Mouse (Mus musculus) B cell, adult 2 months (primary cell): ENCODE measurements around the gene Gm20696.

Experiments
- DNase-seq, 2 experiments: peaks; one replicate each; pipeline ENCODE4 v3.0.0; 2022

Gene Gm20696

DNA sequence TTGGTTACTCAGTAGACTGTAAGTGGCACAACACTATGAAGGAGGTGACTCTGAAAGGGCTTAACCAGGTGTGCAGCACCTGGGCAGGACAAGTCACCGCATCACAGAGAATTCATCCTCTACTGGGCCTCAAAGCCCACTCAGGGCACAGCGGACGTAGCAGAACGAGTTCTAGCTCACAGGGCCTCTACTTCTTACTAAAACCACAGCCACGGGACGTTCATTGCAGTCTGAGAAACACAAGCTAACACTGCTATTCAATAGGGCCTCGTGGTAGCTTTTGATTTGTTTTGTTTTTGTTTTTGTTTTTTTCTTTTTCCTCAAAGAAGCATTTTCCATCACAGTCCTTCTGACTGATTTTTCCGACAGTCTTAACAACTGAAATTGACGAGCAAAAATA is 233.6 kb downstream of the Gm20696 start:
- no peak for DNase-seq

DNA sequence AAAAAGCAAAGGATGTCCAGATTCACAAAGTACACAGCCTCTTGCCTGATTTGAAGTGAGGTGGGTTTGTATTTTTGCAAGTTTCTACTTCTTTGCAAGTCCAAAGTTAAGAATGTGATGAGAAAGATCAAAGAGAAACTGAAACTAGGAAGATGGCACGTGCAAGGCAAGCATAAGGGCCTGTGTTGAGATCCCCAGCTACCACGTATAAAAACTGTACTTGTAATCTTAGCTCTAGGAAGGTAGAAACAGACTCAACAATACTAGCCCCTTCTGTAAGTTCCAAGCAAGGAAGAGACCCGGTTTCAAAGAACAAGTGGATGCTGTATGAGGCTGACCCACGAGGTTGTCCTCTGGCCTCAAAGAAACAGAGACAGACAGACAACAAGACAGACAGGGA is 234.7 kb downstream of the Gm20696 start:
- DNase-seq, result peak in 1 of 2 experiments; percentile 24

DNA sequence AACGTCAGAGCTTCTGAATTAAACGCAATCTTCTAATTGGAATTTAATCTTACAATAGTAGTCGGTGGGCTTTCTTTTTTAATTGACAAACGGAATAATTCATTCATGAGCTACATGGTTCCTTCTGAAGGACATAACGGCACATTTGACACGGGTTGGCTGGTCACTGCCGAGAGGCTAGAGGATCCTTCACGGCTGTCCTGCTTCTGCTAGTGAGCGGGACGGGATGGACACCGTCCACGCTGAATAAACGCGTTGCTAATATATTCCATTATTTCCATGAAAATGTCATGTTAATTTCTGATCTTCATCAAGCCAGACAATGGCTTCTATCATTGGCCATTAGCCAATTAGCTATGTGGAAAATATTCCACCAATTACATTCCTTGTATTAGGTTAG is 236.0 kb downstream of the Gm20696 start:
- DNase-seq, result no peak

DNA sequence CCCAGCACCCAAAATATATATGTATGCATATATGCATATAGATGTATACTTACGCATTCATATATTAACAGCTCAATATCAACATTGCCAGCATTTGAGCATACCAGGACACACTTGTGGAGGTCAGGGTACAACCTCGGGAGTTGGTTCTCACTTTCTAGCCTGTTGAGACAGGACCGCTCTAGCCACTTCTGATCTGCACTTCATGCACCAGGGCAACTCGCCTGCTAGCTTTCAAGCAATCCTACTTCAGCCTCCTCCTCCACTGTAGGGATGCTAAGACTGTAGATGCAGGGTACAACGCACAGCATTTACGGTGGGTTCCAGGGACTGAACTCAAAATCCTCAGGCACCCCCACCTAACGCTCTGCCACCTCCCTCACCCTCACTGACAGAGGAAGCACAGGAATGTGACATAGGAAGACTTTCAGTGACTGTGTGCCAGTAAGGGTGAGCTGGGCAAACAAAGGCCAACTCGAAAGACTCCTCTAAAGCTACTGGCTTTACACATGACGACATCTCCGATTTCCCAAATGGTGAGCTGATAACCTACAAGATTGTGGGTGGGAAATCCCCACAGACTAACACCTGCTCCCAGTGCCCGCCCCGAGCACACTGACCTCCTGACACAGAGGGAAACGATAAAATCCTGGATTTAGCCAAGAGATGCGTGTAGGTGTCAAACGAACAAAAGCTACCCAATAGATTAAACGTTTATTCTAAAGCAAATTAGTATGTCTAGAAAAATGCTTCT is 237.0 kb downstream of the Gm20696 start:
- DNase-seq, result no peak

DNA sequence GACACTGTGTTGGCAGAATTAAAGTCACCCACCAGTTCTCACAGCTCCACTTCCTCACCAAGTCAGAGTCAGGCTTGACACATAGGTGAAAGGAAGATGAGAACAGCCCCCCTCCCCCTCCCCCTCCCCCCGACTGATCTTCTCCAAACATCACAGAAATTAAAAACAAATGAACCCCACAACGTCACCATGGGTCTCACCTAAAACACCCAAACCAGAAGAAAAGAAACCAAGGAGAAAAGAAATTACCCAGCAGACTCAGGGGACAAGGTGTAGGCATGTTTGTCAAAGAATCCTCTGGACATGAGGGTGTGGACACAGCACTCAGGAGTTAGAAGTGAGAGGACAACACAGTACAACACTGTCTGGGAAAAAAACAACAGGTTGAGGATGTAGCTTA is 237.6 kb downstream of the Gm20696 start:
- no peak for DNase-seq

DNA sequence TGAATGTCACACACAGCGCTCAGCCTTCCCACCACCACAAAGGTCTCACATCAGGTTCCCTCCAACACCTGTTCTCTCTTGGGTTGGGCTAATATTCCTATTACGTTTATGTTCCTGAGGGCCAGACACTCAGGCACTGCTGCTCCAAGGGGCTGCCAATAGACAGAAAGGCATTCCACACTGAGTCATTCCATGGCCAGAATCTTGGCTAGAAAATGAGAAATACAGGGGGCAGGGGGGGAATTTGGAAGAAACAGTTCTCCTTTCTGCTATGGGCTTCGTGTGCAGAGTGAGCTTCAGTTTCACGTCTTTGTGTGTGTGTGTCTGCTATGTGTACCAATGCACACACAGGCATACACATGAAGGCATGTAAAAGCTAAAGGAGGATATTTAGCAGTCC is 239.3 kb downstream of the Gm20696 start:
- DNase-seq, result no peak

DNA sequence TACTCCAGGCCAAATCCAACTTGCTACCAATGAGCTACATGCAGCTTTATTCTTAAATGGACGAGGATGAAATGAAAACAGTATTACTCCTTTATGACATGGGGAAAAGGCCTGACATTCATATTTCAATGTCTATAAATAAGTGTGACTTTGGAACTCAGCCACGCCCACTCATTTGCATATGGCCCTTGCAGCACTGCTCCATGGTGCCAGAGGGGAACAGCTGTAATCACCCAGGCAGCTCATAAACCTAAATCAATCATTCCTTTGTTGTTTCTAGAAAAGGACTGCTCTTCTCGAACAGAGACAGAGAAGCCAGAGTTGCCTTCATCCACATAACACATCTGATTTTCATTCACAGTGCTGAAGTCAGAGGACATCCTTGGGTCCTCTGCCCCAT is 241.6 kb downstream of the Gm20696 start:
- no peak for DNase-seq

DNA sequence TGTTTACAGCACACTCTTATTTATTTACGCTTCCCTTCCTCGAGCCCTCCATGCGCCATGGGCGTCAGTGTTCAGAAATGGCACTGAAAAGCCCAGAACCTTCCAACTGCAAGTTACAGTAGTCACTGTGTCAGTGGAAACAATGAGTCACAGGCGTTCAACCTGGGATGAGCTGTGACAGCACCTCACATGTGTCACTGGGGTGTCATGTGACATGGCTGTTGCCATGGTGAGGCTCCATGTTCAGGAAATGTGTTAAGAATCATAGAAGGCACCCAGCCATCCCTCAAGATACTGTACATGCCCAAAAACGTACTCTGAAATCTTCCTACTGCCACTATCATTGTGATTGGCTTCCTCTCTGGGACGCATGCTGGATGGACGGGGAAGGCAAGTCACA is 245.9 kb downstream of the Gm20696 start:
- DNase-seq, result peak; percentile 48 to 53

DNA sequence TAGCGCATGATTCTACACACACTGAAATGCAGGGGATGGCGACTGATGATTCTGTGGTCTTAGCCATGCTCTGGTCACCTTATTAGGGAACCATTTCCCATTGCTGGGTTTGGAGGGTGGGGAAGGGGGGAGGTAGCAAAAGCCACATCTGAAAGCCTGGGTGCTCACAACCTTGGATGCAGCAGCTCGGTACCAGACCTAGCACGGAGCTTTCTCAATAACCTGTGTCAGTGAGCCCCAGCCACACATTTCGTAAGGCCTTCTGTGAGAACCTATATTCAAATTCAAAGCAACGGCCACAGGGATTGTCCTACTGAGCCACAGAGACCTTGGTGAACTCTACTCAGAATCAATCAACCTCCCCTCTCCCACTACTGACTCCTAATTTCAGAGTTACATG is 254.0 kb downstream of the Gm20696 start:
- no peak for DNase-seq

DNA sequence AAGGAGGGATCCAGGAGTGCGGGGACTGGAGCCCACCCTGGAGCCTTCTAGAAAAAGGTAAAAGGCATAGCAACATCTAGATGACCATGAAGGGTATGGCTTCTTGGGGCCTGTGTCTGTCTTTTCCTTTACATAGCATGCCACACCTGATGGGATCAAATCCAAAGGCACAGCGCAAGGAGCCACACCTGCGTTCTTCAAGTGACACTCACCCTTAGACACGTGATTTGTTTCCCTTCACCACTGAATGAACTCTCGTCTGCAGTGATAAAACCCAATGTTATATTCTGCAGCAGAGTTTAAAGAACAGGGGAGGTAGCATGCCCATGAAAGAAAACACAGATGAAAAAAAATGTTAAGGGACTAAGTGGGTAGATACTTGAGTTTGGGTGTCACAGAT is 257.0 kb downstream of the Gm20696 start:
- DNase-seq, result no peak

DNA sequence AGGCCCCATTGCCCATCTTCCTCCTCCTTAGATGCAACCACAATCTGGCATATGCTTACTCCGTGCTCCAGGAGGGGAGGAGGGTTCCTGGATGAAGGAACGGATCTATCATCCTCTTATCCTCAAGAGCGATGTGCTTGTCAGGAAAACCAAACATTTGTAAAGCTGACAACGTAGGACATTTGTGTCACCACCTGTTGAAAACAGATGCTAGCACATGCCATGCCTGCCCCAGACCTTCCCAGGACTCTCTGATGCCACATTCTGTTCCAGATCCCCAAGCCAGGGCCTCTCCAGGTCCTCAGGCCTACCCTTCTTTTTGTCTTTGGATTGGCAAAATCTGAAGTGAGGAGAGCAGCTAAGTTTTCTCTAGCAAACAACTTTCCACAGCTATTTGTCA is 257.7 kb downstream of the Gm20696 start:
- no peak for DNase-seq

DNA sequence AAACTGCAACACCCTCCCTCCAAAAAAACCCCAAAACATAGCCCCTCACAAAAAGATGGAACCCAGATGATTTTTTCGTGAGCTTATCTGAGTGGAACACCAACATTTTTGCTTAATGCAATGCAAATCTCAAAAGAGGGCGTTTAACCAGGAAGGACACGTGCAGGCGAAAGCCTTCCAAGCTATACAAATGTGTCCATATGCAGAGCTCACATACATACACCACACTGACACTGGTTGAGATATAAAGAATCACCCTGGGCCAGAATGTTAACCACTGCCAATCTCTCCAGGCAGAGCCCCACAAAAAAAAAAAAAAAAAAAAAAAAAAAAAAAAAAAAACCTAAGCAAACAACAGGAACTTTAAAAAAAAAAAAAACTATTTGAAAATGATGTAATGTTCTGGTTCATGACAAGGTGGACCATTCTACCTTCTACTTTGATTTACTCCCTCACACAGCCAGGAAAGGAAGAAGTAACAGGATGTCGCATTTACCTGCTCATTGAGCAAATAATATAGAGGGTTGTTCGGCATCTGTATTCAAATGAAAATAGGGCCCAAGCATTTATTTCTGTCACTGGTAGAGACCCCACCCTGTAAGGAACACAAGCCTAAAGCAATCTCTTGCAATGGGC is 262.7 kb downstream of the Gm20696 start:
- peak; percentile 34 for DNase-seq

DNA sequence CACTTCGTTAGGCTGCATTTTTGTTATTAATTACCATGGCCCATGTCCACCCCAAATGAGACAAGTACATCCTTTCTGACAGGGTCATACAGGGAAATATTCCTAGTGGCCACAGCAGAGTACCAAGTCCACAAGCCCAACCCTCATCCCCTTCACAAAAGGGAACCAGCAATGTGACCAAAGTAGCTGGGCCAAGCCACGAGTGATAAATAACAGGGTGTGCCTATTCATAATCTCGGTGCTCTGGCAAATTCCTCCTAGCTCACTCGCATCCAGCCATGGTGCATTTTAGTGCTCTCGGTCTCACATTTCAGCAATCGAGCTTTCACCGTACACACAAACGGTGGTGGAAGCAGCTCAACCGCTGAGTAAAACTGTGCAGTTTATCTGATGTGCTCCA is 263.7 kb downstream of the Gm20696 start:
- no peak for DNase-seq

DNA sequence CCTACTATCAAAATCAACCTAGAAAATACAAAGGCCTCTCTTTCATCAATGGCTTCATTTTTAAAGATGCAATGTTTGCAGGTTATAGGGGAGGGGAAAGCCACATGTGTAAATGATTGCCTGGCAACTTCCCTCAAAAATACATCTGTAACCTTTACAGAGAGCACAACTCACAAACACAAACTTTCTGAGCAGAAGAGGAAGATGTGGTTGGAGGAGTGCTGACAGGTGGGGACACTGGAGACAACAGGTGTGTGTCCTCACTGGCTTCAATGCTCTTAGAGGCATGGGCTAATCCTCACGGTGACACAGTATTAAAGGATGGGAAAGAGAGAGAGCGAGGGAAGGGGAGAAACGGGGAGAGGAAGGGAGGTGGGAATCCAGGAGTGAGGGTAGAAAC is 264.2 kb downstream of the Gm20696 start:
- DNase-seq, result peak; percentile 23 to 27

DNA sequence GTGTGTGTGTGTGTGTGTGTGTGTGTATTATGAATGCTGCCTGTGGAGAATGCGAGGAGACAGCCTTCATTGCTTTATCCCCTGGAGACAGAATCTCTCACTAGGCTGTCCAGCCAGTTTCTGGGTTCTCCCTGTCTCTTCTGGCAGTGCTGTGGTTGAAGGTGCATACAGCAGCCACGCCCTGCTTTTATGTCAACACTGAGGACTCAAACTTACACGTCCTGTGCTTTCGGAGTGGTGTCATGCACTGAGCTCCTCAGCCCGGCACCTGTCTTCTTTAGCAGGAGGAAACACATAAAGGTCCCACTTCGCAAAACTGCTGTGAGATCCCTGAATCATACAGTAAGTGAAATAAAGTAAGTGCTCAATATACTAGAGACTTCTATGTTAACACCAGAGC is 264.8 kb downstream of the Gm20696 start:
- peak; percentile 25 to 40 for DNase-seq

DNA sequence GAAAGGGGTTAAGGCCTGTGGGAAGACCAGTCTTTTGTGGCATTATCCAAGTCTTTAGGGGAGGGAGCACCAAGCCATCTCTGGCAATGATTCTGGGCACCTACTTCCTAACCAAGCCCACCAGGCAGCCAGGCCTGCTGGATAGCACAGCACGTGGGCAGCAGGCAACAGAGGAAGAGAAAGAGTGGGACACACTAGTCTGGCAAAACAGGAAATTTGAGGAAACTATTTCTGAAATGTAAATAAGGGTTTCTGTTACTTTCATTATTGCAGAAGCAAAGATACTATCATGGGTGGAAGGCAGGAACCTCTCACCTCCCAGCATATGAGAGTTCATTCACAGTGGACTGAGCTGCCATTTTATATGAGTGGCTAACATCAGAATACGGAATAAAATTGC is 265.4 kb downstream of the Gm20696 start:
- no peak for DNase-seq

DNA sequence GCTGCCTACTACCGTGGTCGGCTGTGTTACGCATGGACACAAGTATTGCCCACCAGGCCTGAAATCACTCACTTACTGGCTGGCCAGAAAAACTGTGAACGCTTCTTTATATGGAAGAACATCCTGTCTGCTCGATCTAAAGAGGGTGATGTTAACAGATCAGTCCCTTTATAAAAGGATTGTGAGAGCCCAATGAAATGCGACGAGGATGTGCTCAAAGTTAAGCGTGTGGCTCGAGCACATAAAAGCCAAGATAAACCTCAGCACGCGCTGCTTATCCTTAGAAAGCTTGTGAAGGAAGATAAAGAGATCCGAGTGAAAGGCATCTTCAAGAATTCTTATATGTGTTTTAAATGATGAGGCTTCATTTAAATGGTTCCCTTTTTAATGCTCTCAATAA is 270.9 kb downstream of the Gm20696 start:
- no peak for DNase-seq

DNA sequence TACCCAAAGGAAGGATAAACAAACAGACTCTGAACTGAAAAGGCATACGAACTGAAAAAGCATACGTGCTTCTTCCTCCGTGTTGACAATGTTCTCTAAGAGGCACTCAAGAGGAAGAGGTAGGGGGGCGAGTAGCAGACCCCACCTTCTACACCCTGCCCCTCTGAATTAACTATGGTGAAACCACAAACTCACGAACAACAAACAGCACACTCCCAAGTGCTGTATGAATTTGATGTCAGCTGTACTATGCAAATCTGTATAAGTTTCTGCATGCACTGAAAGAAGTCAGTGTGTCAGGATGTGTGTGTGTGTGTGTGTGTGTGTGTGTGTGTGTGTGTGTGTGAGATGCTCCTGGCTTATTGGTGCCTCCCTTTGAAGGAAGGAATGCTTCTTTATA is 271.8 kb downstream of the Gm20696 start:
- DNase-seq, result peak; percentile 26 to 37

DNA sequence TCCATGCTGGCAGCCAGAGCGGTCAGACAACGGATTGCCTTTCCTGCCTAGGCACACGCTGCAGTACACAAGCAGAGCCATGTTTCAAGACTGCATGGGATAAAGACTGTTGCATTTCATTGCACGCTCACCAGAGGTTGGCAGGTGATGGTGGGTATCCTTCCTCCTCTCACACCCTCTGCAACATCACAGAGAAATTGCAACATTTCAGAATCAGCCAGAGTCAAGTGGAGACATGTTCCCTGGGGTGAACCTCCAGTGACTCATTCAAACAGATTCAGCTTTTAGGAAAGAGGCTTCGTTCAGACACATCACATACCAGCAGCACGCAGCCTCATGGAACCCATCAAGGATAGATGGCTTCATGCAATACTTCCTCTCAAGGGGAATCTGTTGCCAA is 274.1 kb downstream of the Gm20696 start:
- DNase-seq, result no peak

DNA sequence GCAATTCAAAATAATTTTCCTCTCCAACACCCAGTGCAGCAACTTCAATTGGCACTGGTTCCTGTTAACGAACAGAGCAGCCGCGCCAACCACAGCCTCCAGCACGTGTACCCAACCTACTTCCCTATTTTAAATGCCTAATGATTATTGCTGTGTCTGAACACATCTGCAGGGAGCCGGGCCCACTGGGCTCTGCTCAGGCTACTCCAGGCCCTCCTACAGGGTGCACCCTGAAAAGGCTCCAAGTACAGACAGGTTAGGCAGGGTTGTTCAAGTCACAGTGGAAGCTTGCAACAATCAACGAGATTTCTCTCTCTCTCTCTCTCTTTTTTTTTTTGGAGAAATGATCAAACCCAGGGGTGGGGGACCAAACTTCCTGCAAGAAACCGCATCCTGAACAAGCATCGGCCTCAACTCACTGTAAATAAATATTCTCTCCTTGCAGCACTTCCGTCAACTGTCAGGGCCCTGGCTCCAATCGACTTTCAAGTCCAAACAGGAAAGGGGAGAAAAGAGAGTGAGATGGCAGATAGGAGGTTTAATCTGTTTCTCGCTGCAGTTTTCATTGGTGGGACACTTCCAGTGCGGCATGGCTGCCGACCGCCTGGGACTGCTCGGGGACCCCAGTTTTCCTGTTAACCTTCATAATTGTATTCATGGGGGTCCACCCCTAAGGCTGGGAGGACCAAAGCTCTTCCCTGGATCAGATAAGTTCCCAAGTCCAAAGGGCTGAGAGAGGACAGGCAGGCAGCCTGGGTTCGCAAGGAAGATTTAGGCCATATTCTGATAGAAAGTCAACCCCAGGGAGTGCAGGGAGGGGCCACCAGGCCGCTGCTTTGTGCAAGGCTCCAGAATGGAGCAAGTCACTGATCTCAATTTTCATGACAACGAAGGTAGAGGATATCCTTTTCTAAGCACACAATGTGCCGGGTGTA is 277.6 kb downstream of the Gm20696 start:
- DNase-seq, result peak; percentile 82 to 86

DNA sequence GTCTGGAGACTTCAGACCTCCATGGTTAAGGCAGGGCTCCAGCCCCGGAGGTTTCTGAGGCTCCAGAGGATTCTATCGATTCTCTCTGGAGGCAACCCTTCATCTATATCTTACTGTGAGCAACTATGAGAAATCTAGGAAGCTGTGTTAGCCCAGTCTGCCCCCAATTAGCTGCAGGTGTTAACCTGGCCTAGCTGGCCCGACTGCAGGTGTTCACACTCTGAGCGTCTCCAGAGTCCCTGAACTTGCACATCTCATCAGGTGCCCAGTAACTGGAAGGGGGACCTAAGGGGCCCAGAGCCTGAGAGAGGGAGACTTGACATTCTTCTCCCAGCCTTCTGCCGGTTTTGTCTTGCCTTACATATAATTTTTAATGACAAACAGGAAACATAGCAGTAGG is 278.6 kb downstream of the Gm20696 start:
- peak; percentile 32 to 39 for DNase-seq

DNA sequence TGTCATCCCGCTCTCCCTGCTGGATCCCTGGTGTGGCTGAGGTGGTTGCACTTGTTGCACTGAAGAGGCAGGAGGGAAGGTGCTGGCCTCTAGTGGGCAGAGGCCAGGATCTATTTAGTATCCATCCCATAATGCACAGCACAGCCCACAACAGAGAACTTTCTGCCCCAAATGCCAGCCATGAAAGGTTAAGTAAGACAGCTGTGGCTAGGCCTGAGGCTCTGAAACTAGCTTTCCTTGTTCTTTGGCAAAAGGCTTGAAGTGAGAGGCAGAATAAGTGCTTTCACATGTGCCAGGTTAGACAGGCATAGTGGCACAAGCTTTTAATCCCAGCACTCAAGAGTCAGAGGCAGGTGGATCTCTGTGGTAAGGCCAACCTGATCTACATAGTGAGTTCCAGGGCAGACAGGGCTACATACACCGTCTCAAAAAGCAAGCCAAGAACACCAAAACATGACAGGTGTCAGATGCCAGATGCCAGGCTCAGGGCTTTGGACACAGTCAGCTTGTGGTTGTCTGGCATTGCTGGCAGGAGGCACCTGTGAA is 281.5 kb downstream of the Gm20696 start:
- DNase-seq, result peak; percentile 38 to 43

DNA sequence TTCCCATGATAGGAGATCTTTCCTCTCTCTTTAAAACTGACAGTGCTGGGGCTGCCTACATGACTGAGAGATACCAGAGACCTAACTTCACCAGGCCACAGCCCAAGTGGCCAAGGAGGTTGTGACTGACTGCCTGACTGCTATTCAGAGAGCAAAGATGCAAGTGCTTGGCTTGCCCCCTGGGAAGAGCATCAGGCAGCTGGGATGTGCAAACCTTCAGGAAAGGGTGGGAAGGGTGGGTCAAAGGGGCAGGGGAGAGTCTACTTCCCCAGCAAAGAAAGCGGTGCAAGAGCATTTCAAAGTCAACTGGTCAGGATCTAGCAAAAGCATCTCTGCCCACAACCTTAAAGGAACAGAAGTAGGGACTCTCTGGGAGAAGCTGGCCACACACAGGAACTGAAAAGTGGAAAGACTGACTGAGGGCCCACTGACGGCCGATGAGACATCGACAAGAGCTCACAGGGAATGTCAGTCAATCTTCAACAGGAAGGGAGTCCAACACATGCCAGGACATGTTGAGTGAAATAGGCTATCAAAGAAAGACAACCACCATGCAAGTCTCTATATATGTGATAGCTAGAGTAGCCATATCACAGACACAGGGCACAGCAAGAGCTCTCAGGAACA is 282.6 kb downstream of the Gm20696 start:
- DNase-seq, result no peak
